Mouse (Mus musculus) left cerebral cortex, postnatal 4 days (tissue): ENCODE data around the gene Card11. TPM values are rescaled to one million over a fixed set of nuclear protein-coding genes. Genes with fewer than 3 reads are reported as not detected.

Source experiments
- DNase-seq: peaks from one replicate; pipeline ENCODE4 v3.0.0-alpha.2; 2022
- intact Hi-C: fragments of 180-260 bp; cut with DNase I; formaldehyde crosslinking; loops from one replicate; pipeline ENCODE4 v1.15.1; 2025
- total RNA-seq, 2 experiments: library from RNA; stranded (reverse); gene quantifications; 2 replicates each; pipeline ENCODE4 v1.2.3; 2021

Card11 gene
- total RNA-seq, 2 experiments from 2014 or later: 0.38 to 0.42 TPM

- intact Hi-C loops: no loop called here
- DNase-seq: no peak
Observed at GRCm38 (mm10) chr5:140855909-140856530, 144.4 kb downstream of the Card11 start.

DNA sequence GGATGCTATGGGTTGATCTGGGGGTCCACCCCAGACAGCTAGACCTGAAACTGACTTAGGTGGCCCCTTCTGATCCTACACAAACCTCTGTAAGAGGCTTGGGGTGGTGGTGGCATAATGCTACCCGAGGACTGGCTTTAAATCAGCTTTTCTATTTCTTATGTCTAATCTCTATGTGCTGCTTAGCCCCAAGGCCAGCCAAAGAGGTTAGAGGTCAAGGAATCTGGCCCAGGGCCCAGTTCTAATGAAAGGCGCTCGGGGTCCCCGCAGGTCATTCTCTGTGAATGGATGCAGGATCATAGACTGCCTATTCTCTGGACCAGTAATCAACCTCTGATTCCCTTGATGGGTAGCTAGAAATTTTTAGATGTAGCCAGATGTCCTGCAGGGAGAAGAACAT is 145.7 kb downstream of the Card11 start:
- intact Hi-C loops: no loop called here
- DNase-seq: no peak

- intact Hi-C loops: no loop called here
- no peak for DNase-seq
Observed at GRCm38 (mm10) chr5:140853723-140854122, 146.7 kb downstream of the Card11 start.

DNA sequence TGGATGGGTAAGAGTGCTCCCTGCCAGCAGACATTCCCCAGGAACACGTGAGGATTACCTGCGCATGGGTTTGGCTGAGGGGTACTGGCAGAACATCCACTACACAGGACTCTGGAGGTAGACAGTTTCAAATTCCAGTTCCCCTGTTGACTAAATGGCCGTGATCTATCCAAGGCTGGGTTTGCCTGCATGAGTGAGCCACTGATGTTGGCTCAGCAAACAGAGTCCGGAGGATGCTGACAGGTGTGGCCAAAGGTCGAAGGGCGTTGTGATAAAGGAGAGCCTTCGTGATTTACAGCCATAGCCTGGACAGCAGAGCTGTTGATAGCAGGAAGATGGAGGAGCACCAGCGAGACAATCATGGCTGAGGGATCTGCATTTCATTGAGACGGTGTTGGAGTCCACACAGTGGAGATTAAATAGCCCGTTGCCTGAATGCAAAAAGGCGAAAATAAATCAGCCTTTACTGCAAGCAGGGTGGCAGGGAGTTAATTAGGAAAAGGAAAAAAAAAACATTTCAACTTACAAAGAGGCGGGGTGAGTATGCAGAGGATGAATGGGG is 147.9 kb downstream of the Card11 start:
- intact Hi-C loops: no loop called here
- DNase-seq: no peak

DNA sequence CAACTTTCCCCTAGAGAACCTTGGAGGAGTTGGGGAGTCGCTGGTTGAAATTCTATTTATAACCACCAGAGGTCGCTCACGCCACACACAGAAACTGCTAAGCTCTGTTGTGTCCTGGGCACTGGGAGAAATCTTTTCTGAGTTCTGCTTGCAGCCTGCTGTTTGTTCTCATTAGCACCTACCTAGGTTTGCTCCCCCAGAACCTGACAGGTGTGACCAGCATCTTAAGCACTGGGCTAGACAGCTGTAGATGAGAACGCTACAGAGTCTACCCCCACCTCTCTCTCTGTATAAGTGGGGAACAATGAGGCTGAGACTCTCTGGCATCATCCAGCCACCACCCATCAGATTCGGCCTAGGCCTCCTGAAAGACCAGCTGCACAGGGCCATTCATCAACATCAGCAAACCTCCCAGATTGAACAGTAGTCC is 153.1 kb downstream of the Card11 start:
- intact Hi-C loops: loop anchor here (5.0 to 10.0 kb wide), 2 partner anchors 1470 to 1597 kb away; no protein-coding TSS in a partner anchor

DNA sequence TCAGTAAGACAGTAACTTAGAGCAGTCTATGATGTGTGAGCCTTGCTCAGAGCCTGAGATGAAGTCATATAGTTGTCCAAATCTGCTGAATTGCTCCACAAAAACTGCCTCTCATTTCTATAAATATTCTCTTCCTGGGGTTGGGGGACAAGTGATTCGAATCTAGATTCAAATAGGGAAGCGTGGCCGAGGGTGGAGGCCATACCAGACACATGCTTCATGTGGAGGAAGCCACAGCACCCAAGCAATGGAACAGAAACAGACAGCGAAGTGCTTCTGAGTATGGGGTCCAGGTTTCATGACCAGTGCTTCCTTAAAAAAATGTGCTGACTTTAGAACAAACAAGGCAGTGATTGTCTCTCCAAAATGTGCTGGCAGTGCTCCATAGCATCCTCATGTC is 158.4 kb downstream of the Card11 start:
- no peak for DNase-seq
- intact Hi-C loops: loop anchor here (10.0 kb wide), 1 partner anchor 1603 kb away; no protein-coding TSS in a partner anchor

More for the DNA sequence above, 153.1 kb downstream of the Card11 start:
- DNase-seq: peak; percentile 31

- intact Hi-C loops: no loop called here
- DNase-seq: no peak
Observed at GRCm38 (mm10) chr5:140831064-140831431, 169.3 kb downstream of the Card11 start.

- intact Hi-C loops: no loop called here
- peak; percentile 98 for DNase-seq
Observed at GRCm38 (mm10) chr5:140830314-140831063, 169.9 kb downstream of the Card11 start, which contains the start of gene Gna12. Gene Gna12, minus strand, starts transcription at chr5:140830431.

DNA sequence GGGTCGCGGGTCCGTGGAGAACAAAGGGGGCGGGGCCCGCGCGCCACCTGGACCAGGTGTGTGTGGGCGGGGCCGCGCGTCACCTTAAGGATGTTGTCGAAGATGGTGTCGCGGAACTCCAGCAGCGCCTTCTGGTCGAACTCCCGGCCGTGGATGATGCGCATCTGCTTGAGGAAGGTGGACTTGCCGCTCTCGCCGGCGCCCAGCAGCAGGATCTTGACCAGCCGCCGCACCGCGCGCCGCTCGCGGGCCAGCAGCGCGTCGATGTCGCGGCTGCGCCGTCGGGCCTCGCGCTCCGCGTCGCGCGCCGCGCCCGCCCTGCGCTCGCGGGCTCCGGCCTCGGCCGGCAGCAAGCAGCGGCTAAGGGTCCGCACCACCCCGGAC is 170.5 kb downstream of the Card11 start:
- intact Hi-C loops: loop anchor here (10.0 kb wide), 1 partner anchor 55 kb away; no protein-coding TSS in a partner anchor
- DNase-seq: peak; percentile 51

DNA sequence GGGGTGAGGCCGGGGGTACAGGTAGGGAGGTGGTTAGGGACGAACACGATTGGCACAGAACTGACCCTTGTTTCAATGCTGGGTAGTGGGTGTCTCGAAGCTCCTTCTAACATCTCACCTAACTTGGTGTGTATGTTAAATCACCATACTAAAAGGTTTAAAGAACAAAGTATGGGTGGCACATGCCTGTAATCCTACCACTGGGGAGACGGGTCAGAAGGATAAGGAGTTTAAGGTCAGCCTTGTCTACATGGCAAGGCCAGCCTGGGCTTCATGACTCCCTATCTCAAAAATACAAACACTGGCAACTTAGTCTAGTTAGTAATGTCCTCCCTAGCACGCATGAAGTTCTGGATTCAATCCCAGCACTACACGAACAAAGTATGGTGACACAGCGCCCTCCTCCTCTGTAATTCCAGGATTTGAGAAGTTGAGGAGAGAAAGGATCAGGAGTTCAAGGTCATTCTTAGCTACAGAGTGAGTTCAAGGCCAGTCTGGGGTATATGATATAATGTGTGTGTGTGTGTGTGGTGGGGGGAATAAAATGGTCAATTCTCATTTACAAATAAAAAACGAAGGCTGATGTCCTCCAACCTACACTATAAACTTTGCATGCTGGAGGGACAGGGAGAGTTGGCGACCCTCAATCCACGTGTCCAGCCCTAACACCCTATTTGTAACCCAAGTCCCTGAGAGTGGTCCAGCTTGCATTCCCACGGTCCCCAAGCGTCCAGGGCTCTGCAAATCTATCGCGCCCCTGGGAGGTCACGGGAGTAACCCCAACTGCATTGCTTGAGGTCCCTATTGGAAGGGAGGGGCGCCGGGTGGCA is 171.1 kb downstream of the Card11 start:
- intact Hi-C loops: loop anchor here (10.0 kb wide), 1 partner anchor 54 kb away; no protein-coding TSS in a partner anchor
- no peak for DNase-seq

- intact Hi-C loops: loop anchor here (10.0 kb wide), 1 partner anchor 54 kb away; no protein-coding TSS in a partner anchor
- DNase-seq: no peak
Observed at GRCm38 (mm10) chr5:140828363-140828762, 172.0 kb downstream of the Card11 start.

DNA sequence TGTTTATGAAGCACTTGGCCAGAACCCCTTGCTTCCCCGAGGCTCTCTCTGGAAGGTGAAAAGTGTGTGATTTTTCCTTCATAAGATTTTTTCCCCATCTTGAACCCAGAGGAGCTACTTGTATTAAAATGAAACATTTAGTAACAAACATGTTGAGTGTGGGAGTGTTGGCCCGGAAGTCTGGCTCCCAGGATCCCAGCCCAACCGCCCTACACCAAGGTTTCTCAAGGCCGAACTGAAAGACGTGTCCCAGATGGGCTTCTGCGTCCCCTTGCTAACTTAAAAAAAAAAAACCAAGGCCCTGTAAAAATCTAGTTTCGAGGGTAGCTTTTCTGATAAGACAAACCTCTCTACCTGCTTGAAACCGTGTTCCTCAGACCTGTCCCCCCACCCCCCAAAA is 172.5 kb downstream of the Card11 start:
- intact Hi-C loops: loop anchor here (10.0 kb wide), 1 partner anchor 53 kb away; no protein-coding TSS in a partner anchor
- no peak for DNase-seq

- DNase-seq: no peak
- intact Hi-C loops: loop anchor here (10.0 kb wide), 1 partner anchor 53 kb away; no protein-coding TSS in a partner anchor
Observed at GRCm38 (mm10) chr5:140827413-140827812, 173.0 kb downstream of the Card11 start.

GRCm38 (mm10) chr5:140826796-140827195 is 173.6 kb downstream of the Card11 start:
- intact Hi-C loops: loop anchor here (10.0 kb wide), 1 partner anchor 52 kb away; no protein-coding TSS in a partner anchor
- peak; percentile 18 for DNase-seq

- DNase-seq: no peak
- intact Hi-C loops: loop anchor here (10.0 kb wide), 1 partner anchor 51 kb away; no protein-coding TSS in a partner anchor
Observed at GRCm38 (mm10) chr5:140826118-140826517, 174.3 kb downstream of the Card11 start.

- intact Hi-C loops: loop anchor here (10.0 kb wide), 1 partner anchor 49 kb away; no protein-coding TSS in a partner anchor
- DNase-seq: no peak
Observed at GRCm38 (mm10) chr5:140824126-140824525, 176.3 kb downstream of the Card11 start.

GRCm38 (mm10) chr5:140823386-140823785 is 177.0 kb downstream of the Card11 start:
- intact Hi-C loops: loop anchor here (10.0 kb wide), 1 partner anchor 49 kb away; no protein-coding TSS in a partner anchor

More at GRCm38 (mm10) chr5:140823386-140823785, 177.0 kb downstream of the Card11 start:
- no peak for DNase-seq
